Mouse (Mus musculus) forebrain, embryonic 16.5 days (tissue): ENCODE data around the gene 6030408B16Rik. TPM values are rescaled to one million over a fixed set of nuclear protein-coding genes. Genes with fewer than 3 reads are reported as not detected.

ENCODE experiments used
- ATAC-seq: fragments of 200-750 bp; cut with Nextera tagmentation; 2 replicates; pipeline ENCODE4 v1.8.0; 2017; ENCODE audit warnings: mild to moderate bottlenecking, moderate library complexity
- H3K27ac ChIP-seq: fragments of 300-500 bp; sonication (generic); 2 replicates; pipeline ENCODE4 v1.5.1; 2014; ENCODE audit warnings: low read length, control low read depth
- H3K27me3 ChIP-seq: fragments of 300-500 bp; sonication (generic); replicated peaks from 2 replicates; pipeline ENCODE4 v1.6.1; 2014; ENCODE audit warnings: low read length; ENCODE audit not compliant: control insufficient read depth, insufficient read depth
- H3K36me3 ChIP-seq: fragments of 300-500 bp; sonication (generic); 2 replicates; pipeline ENCODE4 v1.6.1; 2014; ENCODE audit not compliant: control insufficient read depth, insufficient read depth
- H3K4me1 ChIP-seq: fragments of 300-500 bp; sonication (generic); replicated peaks from 2 replicates; pipeline ENCODE4 v1.6.1; 2014; ENCODE audit warnings: low read length; ENCODE audit not compliant: control insufficient read depth, insufficient read depth
- H3K4me2 ChIP-seq: fragments of 300-500 bp; sonication (generic); 2 replicates; pipeline ENCODE4 v1.6.1; 2014; ENCODE audit warnings: mild to moderate bottlenecking, low read length, control low read depth
- H3K4me3 ChIP-seq: fragments of 300-500 bp; sonication (generic); replicated peaks from 2 replicates; pipeline ENCODE4 v1.5.1; 2014; ENCODE audit warnings: mild to moderate bottlenecking, low read length, control low read depth
- H3K9ac ChIP-seq: fragments of 300-500 bp; sonication (generic); replicated peaks from 2 replicates; pipeline ENCODE4 v1.6.1; 2014; ENCODE audit warnings: low read depth, low read length, control low read depth
- H3K9me3 ChIP-seq: fragments of 300-500 bp; sonication (generic); 2 replicates; pipeline ENCODE4 v1.6.1; 2016; ENCODE audit warnings: low read length; ENCODE audit not compliant: control insufficient read depth
- WGBS: fragments of 180-500 bp; shearing (Covaris S2); extraction: QIAGEN DNeasy Blood & Tissue Kit; methylation state at CpG from one replicate; pipeline ENCODE4 v1.1.7; 2014; 5-methylcytosine and 5-hydroxymethylcytosine counted together
- polyA plus RNA-seq: library from polyadenylated mRNA; unstranded; fragments of >200 nt; fragmentation: Nextera tagmentation; extraction: Ambion mirVana; gene quantifications from 2 replicates; pipeline ENCODE4 v1.2.1, GENCODE M21; 2015

The 6030408B16Rik gene
- polyA plus RNA-seq, 1 experiment from 2014 or later = 0.30 TPM

DNA sequence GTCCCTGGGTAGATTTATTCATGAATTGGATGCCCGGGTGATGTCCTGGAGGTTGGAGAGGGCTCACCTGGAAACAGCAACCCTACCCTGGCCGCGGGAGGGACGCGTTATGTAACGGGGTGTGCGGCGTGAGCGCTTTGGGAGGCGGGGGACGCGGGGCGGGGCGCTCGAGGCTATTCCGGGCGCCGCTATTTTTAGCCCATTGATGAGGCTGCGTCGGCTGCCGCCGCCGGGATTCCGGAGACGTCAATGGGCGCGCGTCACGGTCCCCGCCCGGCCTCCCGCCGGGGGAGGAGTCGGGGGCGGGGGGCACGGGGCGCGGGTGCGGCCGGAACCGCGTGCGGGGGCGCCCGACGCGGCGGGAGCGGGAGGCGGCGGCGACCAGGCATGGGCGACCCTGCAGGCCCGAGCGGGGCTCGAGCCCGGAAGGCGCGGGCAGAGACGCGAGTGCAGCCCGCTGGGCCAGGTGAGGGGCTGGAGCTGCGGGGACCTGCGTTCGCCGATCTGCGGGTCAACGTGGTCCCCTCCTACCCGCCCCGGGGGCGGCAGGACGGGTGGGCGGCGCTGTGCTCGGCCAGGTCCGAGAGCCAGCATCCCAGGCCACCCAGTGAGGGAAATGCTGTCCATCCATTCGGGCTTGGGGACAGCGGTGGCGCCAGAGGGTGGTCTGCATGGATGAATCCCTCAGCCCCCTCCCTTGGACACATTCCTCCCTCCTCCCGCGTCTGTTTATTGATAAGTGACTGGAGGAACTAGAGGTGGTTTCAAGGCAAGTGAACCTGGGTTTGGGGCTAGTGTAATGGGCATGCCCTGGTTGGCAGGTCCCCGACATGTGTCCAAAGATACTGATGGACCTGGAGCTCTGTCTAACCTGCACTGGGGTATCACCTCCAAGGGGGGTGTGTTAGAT is 38.9 kb upstream of the 6030408B16Rik start, which contains the start of gene Nr4a1:
Gene Nr4a1, plus strand, starts transcription at position 384 of the 910 bp plus-strand sequence.
- peak within 1 kb of the TSS; percentile 81 for H3K9ac ChIP-seq
- H3K9me3 ChIP-seq = no peaks in the 10 kb centered on the region
- H3K36me3 ChIP-seq = no peaks in the 10 kb centered on the region
- WGBS = 2% methylated on average over 46 of the region's 82 CpGs
- peak within 1 kb of the TSS; percentile 93 for H3K4me2 ChIP-seq
- peak within 1 kb of the TSS; percentile 66 for H3K4me3 ChIP-seq
- no peak within 1 kb of the TSS; the same call in 1 of the 2 replicates for H3K27ac ChIP-seq
- H3K4me1 ChIP-seq = peaks cover 11% of the 10 kb centered on the region; the same call in 1 of the 2 replicates
- H3K27me3 ChIP-seq = no peaks in the 10 kb centered on the region; the same call in 1 of the 2 replicates
- peak; percentile 76 for ATAC-seq

DNA sequence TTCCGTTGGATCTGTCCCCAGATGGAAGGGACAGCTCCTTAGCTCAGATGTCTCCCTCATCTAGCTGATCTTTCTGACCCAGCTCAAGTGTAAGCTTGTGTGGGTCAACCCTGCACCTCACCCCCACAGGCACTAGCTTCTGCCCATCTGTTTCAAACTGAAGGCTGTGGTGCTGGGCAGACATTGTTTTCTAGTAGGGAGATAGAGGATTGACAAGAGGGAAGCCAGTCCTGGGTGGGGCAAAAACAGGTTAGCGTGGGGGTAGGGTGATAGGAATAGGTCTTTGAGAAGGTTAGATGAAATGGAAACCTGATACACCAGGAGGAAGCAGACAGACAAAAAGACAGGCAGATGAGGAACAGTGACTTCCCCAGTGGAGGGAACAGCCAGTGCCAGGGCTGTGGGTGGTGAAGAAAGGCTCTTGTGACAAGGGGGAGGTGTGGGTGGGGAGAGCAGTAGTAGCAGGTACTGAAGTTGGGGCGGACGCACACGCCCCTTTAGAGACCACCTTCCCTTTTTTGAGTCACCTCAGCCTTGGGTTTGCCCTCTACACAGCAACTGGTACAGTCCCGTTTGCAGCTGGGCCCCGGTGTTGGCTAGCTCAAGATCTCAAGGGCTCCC is 37.1 kb upstream of the 6030408B16Rik start:
- Histone ChIP-seq H3K9ac (no peak overlapping the region), H3K9me3 (no peaks in the 10 kb centered on the region), H3K4me3 (no peak overlapping the region), H3K4me1 (peaks cover 11% of the 10 kb centered on the region; the same call in 1 of the 2 replicates), H3K4me2 (no peak overlapping the region), H3K27me3 (no peaks in the 10 kb centered on the region; the same call in 1 of the 2 replicates), H3K27ac (no peak overlapping the region), H3K36me3 (no peaks in the 10 kb centered on the region)
- ATAC-seq = no peak
- 90% methylated on average over 7 of the region's 7 CpGs for WGBS

GRCm38 (mm10) chr15:101256463-101257206 is 36.4 kb upstream of the 6030408B16Rik start:
- peaks cover 11% of the 10 kb centered on the region; the same call in 1 of the 2 replicates for H3K4me1 ChIP-seq
- H3K9me3 ChIP-seq = no peaks in the 10 kb centered on the region
- no peak for ATAC-seq
- H3K9ac ChIP-seq = no peak overlapping the region
- no peak overlapping the region for H3K4me2 ChIP-seq
- no peak overlapping the region for H3K27ac ChIP-seq
- no peaks in the 10 kb centered on the region; the same call in 1 of the 2 replicates for H3K27me3 ChIP-seq
- H3K4me3 ChIP-seq = no peak overlapping the region
- WGBS = 84% methylated on average over 14 of the region's 14 CpGs
- no peaks in the 10 kb centered on the region for H3K36me3 ChIP-seq

DNA sequence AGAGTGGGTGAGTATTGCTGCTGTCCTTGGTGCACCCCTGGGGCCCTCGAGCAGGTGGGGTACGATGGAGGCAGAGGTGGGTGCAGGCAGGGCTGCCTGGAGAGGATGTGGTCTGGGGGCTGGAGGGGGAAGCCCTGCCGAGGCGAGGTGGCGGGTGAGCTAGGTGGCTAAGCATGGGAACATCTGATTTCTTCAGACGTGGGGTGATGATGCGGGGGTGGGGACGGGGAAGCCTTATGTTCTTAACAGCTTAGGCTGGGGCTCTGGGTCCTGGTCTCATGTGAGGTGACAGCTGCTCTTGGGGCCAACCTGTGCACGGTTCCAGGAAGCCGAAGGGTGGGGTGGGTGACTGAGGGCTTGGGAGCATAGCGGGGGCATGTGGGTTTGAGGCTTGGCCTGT is 34.6 kb upstream of the 6030408B16Rik start:
- no peak overlapping the region for H3K9ac ChIP-seq
- no peak overlapping the region for H3K4me3 ChIP-seq
- H3K9me3 ChIP-seq = no peaks in the 10 kb centered on the region
- ATAC-seq = no peak
- no peaks in the 10 kb centered on the region for H3K27me3 ChIP-seq
- H3K27ac ChIP-seq = no peak overlapping the region
- peaks cover 11% of the 10 kb centered on the region; the same call in 1 of the 2 replicates for H3K4me1 ChIP-seq
- no peak overlapping the region for H3K4me2 ChIP-seq
- WGBS = 85% methylated on average over 11 of the region's 11 CpGs
- H3K36me3 ChIP-seq = no peaks in the 10 kb centered on the region

GRCm38 (mm10) chr15:101259922-101260321 is 33.1 kb upstream of the 6030408B16Rik start:
- H3K27me3 ChIP-seq = no peaks in the 10 kb centered on the region
- no peak for ATAC-seq
- WGBS = 75% methylated on average over 3 of the region's 3 CpGs

GRCm38 (mm10) chr15:101260387-101260786 is 32.6 kb upstream of the 6030408B16Rik start:
- H3K36me3 ChIP-seq = no peaks in the 10 kb centered on the region
- no peaks in the 10 kb centered on the region for H3K9me3 ChIP-seq
- no peak for ATAC-seq
- H3K4me2 ChIP-seq = no peak overlapping the region
- no peak overlapping the region for H3K27ac ChIP-seq
- no peak overlapping the region for H3K9ac ChIP-seq
- 76% methylated on average over 10 of the region's 10 CpGs for WGBS
- H3K27me3 ChIP-seq = peaks cover under 1% of the 10 kb centered on the region; the same call in 1 of the 2 replicates
- H3K4me1 ChIP-seq = no peaks in the 10 kb centered on the region
- no peak overlapping the region for H3K4me3 ChIP-seq

More at GRCm38 (mm10) chr15:101259922-101260321, 33.1 kb upstream of the 6030408B16Rik start:
- Histone ChIP-seq H3K4me1 (peaks cover under 1% of the 10 kb centered on the region; the same call in 1 of the 2 replicates), H3K4me3 (no peak overlapping the region), H3K9me3 (no peaks in the 10 kb centered on the region), H3K4me2 (no peak overlapping the region), H3K9ac (no peak overlapping the region), H3K36me3 (no peaks in the 10 kb centered on the region), H3K27ac (no peak overlapping the region)

- Histone ChIP-seq H3K4me2 (no peak overlapping the region), H3K27me3 (peaks cover 5% of the 10 kb centered on the region; the same call in 1 of the 2 replicates), H3K36me3 (no peaks in the 10 kb centered on the region), H3K9me3 (no peaks in the 10 kb centered on the region), H3K9ac (0 out of 2 replicates have a peak overlapping the region, but pooled peaks have one; percentile 6), H3K4me1 (peaks cover 6% of the 10 kb centered on the region), H3K27ac (no peak overlapping the region), H3K4me3 (no peak overlapping the region)
- no peak for ATAC-seq
- 68% methylated on average over 13 of the region's 13 CpGs for WGBS
Observed at GRCm38 (mm10) chr15:101260874-101261622, 32.0 kb upstream of the 6030408B16Rik start.

GRCm38 (mm10) chr15:101262502-101262901 is 30.5 kb upstream of the 6030408B16Rik start:
- 84% methylated on average over 5 of the region's 5 CpGs for WGBS
- no peak overlapping the region for H3K4me3 ChIP-seq
- H3K27me3 ChIP-seq = peaks cover 6% of the 10 kb centered on the region; the same call in 1 of the 2 replicates
- ATAC-seq = no peak
- H3K9ac ChIP-seq = no peak overlapping the region
- H3K27ac ChIP-seq = no peak overlapping the region
- no peaks in the 10 kb centered on the region for H3K9me3 ChIP-seq
- no peak overlapping the region for H3K4me2 ChIP-seq
- peaks cover 12% of the 10 kb centered on the region for H3K4me1 ChIP-seq
- no peaks in the 10 kb centered on the region for H3K36me3 ChIP-seq
